Mouse (Mus musculus): Measurements from ENCODE around the gene Kpna4. TPM values are rescaled to one million over a fixed set of nuclear protein-coding genes. Genes with fewer than 3 reads are reported as not detected.
A peak's percentile ranks its signal among the peaks of the same experiment; 100 is the strongest.

Kpna4 gene
- polyA plus RNA-seq, 1 experiment from 2014 or later = 38.1 TPM

DNA sequence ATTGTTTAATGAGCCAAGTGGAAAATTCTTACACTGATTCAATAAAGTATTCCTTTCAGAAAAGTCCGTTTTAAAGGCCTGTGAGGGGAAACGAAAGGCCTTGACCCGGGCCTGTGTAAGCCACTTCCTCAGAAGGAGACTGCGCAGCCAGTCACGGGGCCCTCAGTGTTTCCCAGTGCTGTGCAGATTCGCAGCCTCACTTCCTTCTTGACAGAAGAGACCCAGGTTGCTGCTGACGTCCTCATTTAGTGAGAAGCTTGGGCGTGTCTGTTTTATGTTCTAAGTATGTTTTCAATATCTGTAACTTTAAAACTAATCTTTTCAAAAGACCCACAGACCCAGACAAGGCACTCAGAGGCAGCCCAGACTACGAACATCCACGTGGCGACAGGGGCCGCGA is 29.6 kb upstream of the Kpna4 start:
- no peak for ATAC-seq (ENCODE audit: low read depth)
- 83% methylated on average over 13 of the region's 13 CpGs for WGBS
- no peaks in the 10 kb centered on the region for H3K9me3 ChIP-seq (ENCODE audit: control insufficient read depth, low read length)

DNA sequence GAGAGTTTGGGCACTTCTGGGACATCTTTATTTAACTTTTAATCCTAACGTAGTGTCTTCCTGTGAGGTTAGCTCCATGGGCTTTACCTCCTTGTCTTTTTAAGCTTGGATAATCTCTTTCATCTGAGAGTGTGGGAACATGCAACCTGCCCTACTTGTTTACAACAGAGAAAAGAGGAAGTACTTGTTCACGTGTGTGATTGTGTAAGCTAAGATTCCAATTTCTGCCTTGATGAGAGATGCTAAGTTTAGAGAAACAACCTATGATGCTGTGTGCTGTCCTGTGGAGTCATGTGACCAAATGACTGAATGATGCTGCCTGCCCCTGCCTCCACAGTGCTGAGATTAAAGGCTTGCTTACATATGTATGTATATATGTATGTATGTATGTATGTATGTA is 27.8 kb upstream of the Kpna4 start:
- Histone ChIP-seq H3K9ac (replicated peaks; ENCODE audit: low read depth, low read length) (no peak overlapping the region), H3K4me2 (ENCODE audit: low read depth, low read length) (no peak overlapping the region), H3K4me3 (ENCODE audit: low read depth, low read length) (no peak overlapping the region), H3K4me1 (ENCODE audit: control insufficient read depth, insufficient read depth, low read length) (no peaks in the 10 kb centered on the region), H3K9me3 (ENCODE audit: control insufficient read depth, low read length) (no peaks in the 10 kb centered on the region), H3K27me3 (ENCODE audit: control insufficient read depth, insufficient read depth, low read length) (no peaks in the 10 kb centered on the region), H3K36me3 (ENCODE audit: control insufficient read depth, insufficient read depth, low read length) (no peaks in the 10 kb centered on the region), H3K27ac (ENCODE audit: low read depth, low read length) (no peak overlapping the region)
- WGBS = 87% methylated on average over 2 of the region's 2 CpGs
- no peak for ATAC-seq (ENCODE audit: low read depth)

More for the DNA sequence above, 29.6 kb upstream of the Kpna4 start:
- Histone ChIP-seq H3K27me3 (ENCODE audit: control insufficient read depth, insufficient read depth, low read length) (no peaks in the 10 kb centered on the region), H3K36me3 (ENCODE audit: control insufficient read depth, insufficient read depth, low read length) (no peaks in the 10 kb centered on the region), H3K4me2 (ENCODE audit: low read depth, low read length) (no peak overlapping the region), H3K4me3 (ENCODE audit: low read depth, low read length) (no peak overlapping the region), H3K9ac (replicated peaks; ENCODE audit: low read depth, low read length) (no peak overlapping the region), H3K27ac (ENCODE audit: low read depth, low read length) (no peak overlapping the region), H3K4me1 (ENCODE audit: control insufficient read depth, insufficient read depth, low read length) (no peaks in the 10 kb centered on the region)

DNA sequence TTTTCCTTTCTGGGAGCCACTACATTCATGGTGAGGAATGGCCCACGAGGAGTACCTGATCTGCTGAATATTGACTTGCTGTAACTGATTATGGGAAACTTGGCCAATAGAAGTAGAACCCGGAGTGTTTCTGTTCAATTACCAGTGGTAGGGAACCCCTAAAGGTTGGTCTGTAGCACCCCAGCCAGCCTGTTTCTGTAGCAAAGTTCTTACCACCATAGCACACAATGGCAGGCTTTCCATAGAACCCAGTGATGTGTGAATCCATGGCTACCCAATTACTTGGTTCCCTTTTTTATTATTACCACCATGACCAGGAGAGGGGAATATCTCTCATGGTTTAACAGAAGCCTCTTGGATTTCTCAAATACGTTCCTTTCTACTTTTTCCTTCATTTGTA is 24.0 kb upstream of the Kpna4 start:
- H3K27ac ChIP-seq (ENCODE audit: low read depth, low read length) = no peak overlapping the region
- no peak overlapping the region for H3K4me2 ChIP-seq (ENCODE audit: low read depth, low read length)
- H3K27me3 ChIP-seq (ENCODE audit: control insufficient read depth, insufficient read depth, low read length) = no peaks in the 10 kb centered on the region
- H3K4me1 ChIP-seq (ENCODE audit: control insufficient read depth, insufficient read depth, low read length) = no peaks in the 10 kb centered on the region
- H3K9me3 ChIP-seq (ENCODE audit: control insufficient read depth, low read length) = no peaks in the 10 kb centered on the region
- no peak overlapping the region for H3K9ac ChIP-seq (replicated peaks; ENCODE audit: low read depth, low read length)
- WGBS = 92% methylated on average over 3 of the region's 3 CpGs
- H3K36me3 ChIP-seq (ENCODE audit: control insufficient read depth, insufficient read depth, low read length) = no peaks in the 10 kb centered on the region
- no peak overlapping the region for H3K4me3 ChIP-seq (ENCODE audit: low read depth, low read length)
- no peak for ATAC-seq (ENCODE audit: low read depth)

DNA sequence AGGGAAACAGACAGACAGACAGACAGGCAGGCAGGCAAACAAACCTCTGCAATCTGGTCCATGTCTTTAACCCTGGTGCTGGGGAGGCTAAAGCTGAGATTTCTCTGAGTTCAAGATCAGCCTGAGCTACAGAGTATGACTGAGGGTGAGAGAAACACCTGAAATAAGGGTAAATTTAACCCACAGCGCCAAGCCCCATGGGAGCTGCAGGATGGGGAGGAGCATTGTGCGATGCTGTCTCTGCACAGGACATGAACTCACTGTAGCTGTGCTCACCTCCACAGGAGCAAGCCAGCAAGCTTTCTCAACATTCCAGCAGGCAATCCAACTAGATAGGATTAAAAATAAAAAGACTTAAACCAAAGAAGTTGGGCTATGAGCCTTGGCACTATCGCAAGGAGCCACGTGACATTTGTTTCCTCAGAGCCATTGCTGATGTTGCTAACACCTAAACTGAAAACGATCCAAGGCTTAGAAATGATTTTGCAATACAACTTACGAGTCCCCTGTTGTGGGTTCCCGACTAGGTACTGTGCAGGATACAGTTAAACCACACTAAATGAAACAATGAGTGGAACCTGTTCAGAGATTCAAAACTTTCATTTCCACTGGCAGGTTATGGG is 15.6 kb upstream of the Kpna4 start:
- Histone ChIP-seq H3K27me3 (ENCODE audit: control insufficient read depth, insufficient read depth, low read length) (no peaks in the 10 kb centered on the region), H3K36me3 (ENCODE audit: control insufficient read depth, insufficient read depth, low read length) (no peaks in the 10 kb centered on the region), H3K9ac (replicated peaks; ENCODE audit: low read depth, low read length) (no peak overlapping the region), H3K4me2 (ENCODE audit: low read depth, low read length) (no peak overlapping the region), H3K27ac (ENCODE audit: low read depth, low read length) (no peak overlapping the region), H3K4me3 (ENCODE audit: low read depth, low read length) (no peak overlapping the region), H3K9me3 (ENCODE audit: control insufficient read depth, low read length) (no peaks in the 10 kb centered on the region), H3K4me1 (ENCODE audit: control insufficient read depth, insufficient read depth, low read length) (no peaks in the 10 kb centered on the region)
- ATAC-seq (ENCODE audit: low read depth) = no peak
- WGBS = 92% methylated on average over 7 of the region's 7 CpGs

DNA sequence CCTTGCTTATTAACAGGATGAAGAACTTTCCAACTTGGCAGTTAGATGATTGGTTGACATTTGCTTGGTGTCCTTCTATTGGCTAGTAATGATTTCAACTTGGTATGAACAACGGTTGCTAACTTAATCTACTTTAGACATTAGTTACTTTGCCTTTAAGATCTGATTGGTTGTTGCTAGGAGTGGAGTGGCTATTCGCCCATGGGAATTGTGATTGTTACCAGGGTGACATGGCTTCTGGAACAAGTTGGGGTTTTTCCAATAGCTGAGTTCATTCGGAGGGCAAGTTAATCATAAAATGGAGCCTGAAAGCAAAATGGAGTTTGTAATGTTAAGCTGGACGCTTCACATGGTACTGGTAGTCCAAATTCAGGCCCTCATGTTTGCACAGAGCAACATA is 13.9 kb upstream of the Kpna4 start:
- Histone ChIP-seq H3K27me3 (ENCODE audit: control insufficient read depth, insufficient read depth, low read length) (no peaks in the 10 kb centered on the region), H3K36me3 (ENCODE audit: control insufficient read depth, insufficient read depth, low read length) (no peaks in the 10 kb centered on the region), H3K4me1 (ENCODE audit: control insufficient read depth, insufficient read depth, low read length) (no peaks in the 10 kb centered on the region), H3K9ac (replicated peaks; ENCODE audit: low read depth, low read length) (no peak overlapping the region), H3K4me2 (ENCODE audit: low read depth, low read length) (no peak overlapping the region), H3K9me3 (ENCODE audit: control insufficient read depth, low read length) (no peaks in the 10 kb centered on the region), H3K27ac (ENCODE audit: low read depth, low read length) (no peak overlapping the region), H3K4me3 (ENCODE audit: low read depth, low read length) (no peak overlapping the region)
- ATAC-seq (ENCODE audit: low read depth) = no peak
- WGBS = 77% methylated on average over 4 of the region's 4 CpGs

DNA sequence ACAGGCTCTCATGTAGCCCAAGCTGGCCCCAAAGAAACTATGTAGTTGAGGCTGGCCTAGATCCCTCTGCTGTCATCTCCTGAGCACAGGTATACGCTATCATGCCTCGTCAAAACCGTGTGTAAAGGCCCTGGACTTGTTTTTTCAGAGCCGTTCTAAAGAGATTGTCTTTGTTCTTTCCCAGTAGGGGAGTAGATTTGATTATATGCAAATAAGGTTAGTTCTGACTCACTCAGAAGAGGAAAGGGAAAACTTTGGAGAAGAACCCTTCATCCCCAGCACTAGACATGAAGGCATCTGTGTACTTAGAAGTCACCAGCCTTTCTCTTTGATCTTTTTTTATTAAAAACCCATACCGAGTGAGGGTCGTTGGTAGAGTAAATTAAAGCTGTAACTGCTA is 9.1 kb upstream of the Kpna4 start:
- no peaks in the 10 kb centered on the region for H3K4me1 ChIP-seq (ENCODE audit: control insufficient read depth, insufficient read depth, low read length)
- no peaks in the 10 kb centered on the region for H3K36me3 ChIP-seq (ENCODE audit: control insufficient read depth, insufficient read depth, low read length)
- H3K9me3 ChIP-seq (ENCODE audit: control insufficient read depth, low read length) = no peaks in the 10 kb centered on the region
- no peak overlapping the region for H3K9ac ChIP-seq (replicated peaks; ENCODE audit: low read depth, low read length)
- H3K27me3 ChIP-seq (ENCODE audit: control insufficient read depth, insufficient read depth, low read length) = no peaks in the 10 kb centered on the region
- H3K27ac ChIP-seq (ENCODE audit: low read depth, low read length) = no peak overlapping the region
- no peak overlapping the region for H3K4me2 ChIP-seq (ENCODE audit: low read depth, low read length)
- WGBS = 77% methylated on average over 6 of the region's 6 CpGs
- ATAC-seq (ENCODE audit: low read depth) = no peak
- no peak overlapping the region for H3K4me3 ChIP-seq (ENCODE audit: low read depth, low read length)

DNA sequence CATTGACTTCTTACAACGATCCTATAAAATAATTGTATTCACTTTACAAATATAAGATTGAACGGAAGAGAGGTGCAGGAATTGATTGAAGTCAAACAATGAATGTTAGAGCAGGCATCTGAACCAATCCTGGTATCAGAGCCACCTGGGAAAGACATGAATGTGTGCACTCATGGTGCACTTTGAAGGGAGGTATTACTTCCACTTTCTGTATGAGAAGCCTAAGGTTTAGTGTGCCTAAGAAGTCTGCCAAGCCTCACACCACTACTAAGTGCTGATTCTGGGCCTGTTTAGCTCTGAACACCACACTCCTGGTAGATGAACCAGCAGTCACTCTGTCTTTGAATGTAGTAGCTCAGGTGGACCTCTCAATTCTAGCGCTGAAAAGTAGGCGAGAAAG is 4.1 kb upstream of the Kpna4 start:
- Histone ChIP-seq H3K27ac (ENCODE audit: low read depth, low read length) (no peak overlapping the region), H3K4me3 (ENCODE audit: low read depth, low read length) (no peak overlapping the region), H3K36me3 (ENCODE audit: control insufficient read depth, insufficient read depth, low read length) (no peaks in the 10 kb centered on the region), H3K4me1 (ENCODE audit: control insufficient read depth, insufficient read depth, low read length) (no peaks in the 10 kb centered on the region), H3K27me3 (ENCODE audit: control insufficient read depth, insufficient read depth, low read length) (no peaks in the 10 kb centered on the region; the same call in 1 of the 2 replicates), H3K9me3 (ENCODE audit: control insufficient read depth, low read length) (no peaks in the 10 kb centered on the region), H3K4me2 (ENCODE audit: low read depth, low read length) (no peak overlapping the region), H3K9ac (replicated peaks; ENCODE audit: low read depth, low read length) (no peak overlapping the region)
- no peak for ATAC-seq (ENCODE audit: low read depth)
- 93% methylated on average over 4 of the region's 4 CpGs for WGBS

DNA sequence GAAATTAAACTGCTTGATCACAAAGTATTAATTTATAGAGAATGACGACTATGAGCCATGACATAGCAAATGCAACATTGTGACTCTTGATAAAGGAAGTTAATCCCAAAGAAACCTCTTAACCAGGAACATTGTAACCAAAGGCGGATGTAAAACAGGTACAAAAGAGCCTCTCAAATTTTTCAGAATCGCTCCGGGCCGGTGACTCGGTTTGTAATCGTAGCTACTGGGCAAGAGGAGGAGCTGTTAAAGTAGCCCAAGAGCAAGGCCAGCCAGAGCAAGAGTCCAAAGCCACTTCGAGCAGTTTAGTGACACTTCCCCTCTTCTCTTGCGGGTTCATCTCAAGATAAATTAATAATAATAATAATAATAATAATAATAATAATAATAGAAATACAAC is 780 bp upstream of the Kpna4 start:
- 7% methylated on average over 9 of the region's 9 CpGs for WGBS
- no peak for ATAC-seq (ENCODE audit: low read depth)
- Histone ChIP-seq H3K9me3 (ENCODE audit: control insufficient read depth, low read length) (no peaks in the 10 kb centered on the region), H3K9ac (replicated peaks; ENCODE audit: low read depth, low read length) (no peak overlapping the region), H3K36me3 (ENCODE audit: control insufficient read depth, insufficient read depth, low read length) (no peaks in the 10 kb centered on the region), H3K4me3 (ENCODE audit: low read depth, low read length) (peak overlapping the region; percentile 92), H3K4me2 (ENCODE audit: low read depth, low read length) (peak overlapping the region; percentile 61), H3K27me3 (ENCODE audit: control insufficient read depth, insufficient read depth, low read length) (no peaks in the 10 kb centered on the region; the same call in 1 of the 2 replicates), H3K4me1 (ENCODE audit: control insufficient read depth, insufficient read depth, low read length) (peaks cover 17% of the 10 kb centered on the region), H3K27ac (ENCODE audit: low read depth, low read length) (no peak overlapping the region)

DNA sequence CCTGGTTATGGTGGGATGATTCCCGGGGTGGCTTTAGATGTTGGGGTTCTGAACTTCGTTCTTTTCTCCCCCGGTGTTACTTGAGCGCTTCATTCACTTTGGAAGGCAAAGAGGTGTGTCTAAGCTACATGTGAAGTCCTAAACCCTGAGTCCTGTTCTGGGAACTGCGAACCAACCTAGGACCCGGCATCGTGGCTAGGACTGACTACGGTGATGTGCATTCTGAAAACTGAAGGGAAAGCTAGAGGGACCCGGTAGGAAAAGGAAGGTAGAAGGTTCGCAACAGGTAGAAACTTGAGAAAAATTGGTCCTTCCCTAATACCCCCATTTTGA is 399 bp upstream of the Kpna4 start:
- Histone ChIP-seq H3K9ac (replicated peaks; ENCODE audit: low read depth, low read length) (0 out of 2 replicates have a peak overlapping the region, but pooled peaks have one; percentile 22), H3K36me3 (ENCODE audit: control insufficient read depth, insufficient read depth, low read length) (no peaks in the 10 kb centered on the region), H3K4me1 (ENCODE audit: control insufficient read depth, insufficient read depth, low read length) (peaks cover 17% of the 10 kb centered on the region), H3K4me3 (ENCODE audit: low read depth, low read length) (peak overlapping the region; percentile 92), H3K27me3 (ENCODE audit: control insufficient read depth, insufficient read depth, low read length) (no peaks in the 10 kb centered on the region; the same call in 1 of the 2 replicates), H3K4me2 (ENCODE audit: low read depth, low read length) (peak overlapping the region; percentile 61), H3K9me3 (ENCODE audit: control insufficient read depth, low read length) (no peaks in the 10 kb centered on the region), H3K27ac (ENCODE audit: low read depth, low read length) (peak overlapping the region; percentile 96)
- WGBS = under 1% methylated on average over 10 of the region's 10 CpGs
- ATAC-seq (ENCODE audit: low read depth) = peak; percentile 64
